Mouse (Mus musculus) layer of hippocampus, adult 9-10 months (tissue): Measurements from ENCODE around the gene Nol6.

Source experiments
- DNase-seq: peaks from one replicate; pipeline ENCODE4 v3.0.0; 2022; ENCODE audit warnings: low spot score

Gene Nol6

GRCm38 (mm10) chr4:41124180-41124951 lies at the start of gene Nol6:
Gene Nol6, minus strand, starts transcription at chr4:41124455.
- DNase-seq = peak; percentile 98

- no peak for DNase-seq
Observed at GRCm38 (mm10) chr4:41170970-41171369, 46.7 kb upstream of the Nol6 start.

GRCm38 (mm10) chr4:41165693-41166475 lies 41.6 kb upstream of the Nol6 start:
- peak; percentile 84 for DNase-seq

- no peak for DNase-seq
Observed at GRCm38 (mm10) chr4:41164974-41165373, 40.7 kb upstream of the Nol6 start.

- no peak for DNase-seq
Observed at GRCm38 (mm10) chr4:41161232-41161631, 37.0 kb upstream of the Nol6 start.

GRCm38 (mm10) chr4:41158251-41158650 lies 34.0 kb upstream of the Nol6 start:
- DNase-seq = no peak

GRCm38 (mm10) chr4:41156961-41157360 lies 32.7 kb upstream of the Nol6 start:
- DNase-seq = no peak

GRCm38 (mm10) chr4:41153146-41153545 lies 28.9 kb upstream of the Nol6 start:
- no peak for DNase-seq

GRCm38 (mm10) chr4:41151186-41151585 lies 26.9 kb upstream of the Nol6 start:
- no peak for DNase-seq

- DNase-seq = no peak
Observed at GRCm38 (mm10) chr4:41149891-41150290, 25.6 kb upstream of the Nol6 start.

GRCm38 (mm10) chr4:41142601-41143000 lies 18.3 kb upstream of the Nol6 start:
- DNase-seq = no peak

GRCm38 (mm10) chr4:41140174-41140875 lies 16.1 kb upstream of the Nol6 start:
- no peak for DNase-seq

GRCm38 (mm10) chr4:41136811-41137210 lies 12.6 kb upstream of the Nol6 start:
- no peak for DNase-seq

- DNase-seq = no peak
Observed at GRCm38 (mm10) chr4:41136454-41136805, 12.2 kb upstream of the Nol6 start.

- no peak for DNase-seq
Observed at GRCm38 (mm10) chr4:41135711-41136453, 11.6 kb upstream of the Nol6 start, which contains the start of gene Ube2r2. Gene Ube2r2, plus strand, starts transcription at chr4:41135743.

GRCm38 (mm10) chr4:41134935-41135710 lies 10.9 kb upstream of the Nol6 start:
- DNase-seq = no peak

- no peak for DNase-seq
Observed at GRCm38 (mm10) chr4:41133529-41134291, 9.5 kb upstream of the Nol6 start.

- DNase-seq = no peak
Observed at GRCm38 (mm10) chr4:41132471-41132870, 8.2 kb upstream of the Nol6 start.

GRCm38 (mm10) chr4:41129836-41130235 lies 5.6 kb upstream of the Nol6 start:
- no peak for DNase-seq

- DNase-seq = no peak
Observed at GRCm38 (mm10) chr4:41129406-41129805, 5.2 kb upstream of the Nol6 start.
